Mouse (Mus musculus) urinary bladder, postnatal 14 days (tissue): Measurements from ENCODE around the gene Ttc22.

Experiments used
- DNase-seq: peaks from one replicate; pipeline ENCODE4 v3.0.0; 2021; ENCODE audit warnings: low spot score

Gene Ttc22

GRCm38 (mm10) chr4:106615637-106616036, 6.6 kb upstream of the Ttc22 start:
- no peak for DNase-seq

- DNase-seq: no peak
Measured at GRCm38 (mm10) chr4:106617056-106617455, 5.2 kb upstream of the Ttc22 start, which contains the start of gene Lexm. Gene Lexm (minus strand): TSS chr4:106617241.

- no peak for DNase-seq
Measured at GRCm38 (mm10) chr4:106618898-106619297, 3.3 kb upstream of the Ttc22 start.

- no peak for DNase-seq
Measured at GRCm38 (mm10) chr4:106621428-106621827, 804 bp upstream of the Ttc22 start.

- DNase-seq: no peak
Measured at GRCm38 (mm10) chr4:106622712-106623111, 480 bp downstream of the Ttc22 start.

GRCm38 (mm10) chr4:106624271-106624670, 2.0 kb downstream of the Ttc22 start:
- no peak for DNase-seq

- DNase-seq: no peak
Measured at GRCm38 (mm10) chr4:106627809-106628208, 5.6 kb downstream of the Ttc22 start.

- DNase-seq: peak; percentile 42
Measured at GRCm38 (mm10) chr4:106628650-106629360, 6.6 kb downstream of the Ttc22 start.

- peak; percentile 12 for DNase-seq
Measured at GRCm38 (mm10) chr4:106629374-106629773, 7.1 kb downstream of the Ttc22 start.

- peak; percentile 71 for DNase-seq
Measured at GRCm38 (mm10) chr4:106630333-106631220, 8.3 kb downstream of the Ttc22 start.

GRCm38 (mm10) chr4:106632313-106632712, 10.1 kb downstream of the Ttc22 start:
- no peak for DNase-seq

- peak; percentile 12 for DNase-seq
Measured at GRCm38 (mm10) chr4:106633281-106634085, 11.3 kb downstream of the Ttc22 start.

- no peak for DNase-seq
Measured at GRCm38 (mm10) chr4:106634086-106634479, 11.9 kb downstream of the Ttc22 start.

- no peak for DNase-seq
Measured at GRCm38 (mm10) chr4:106643483-106644217, 21.4 kb downstream of the Ttc22 start.

- no peak for DNase-seq
Measured at GRCm38 (mm10) chr4:106644218-106644610, 22.0 kb downstream of the Ttc22 start.

- DNase-seq: no peak
Measured at GRCm38 (mm10) chr4:106645797-106646196, 23.6 kb downstream of the Ttc22 start.

- no peak for DNase-seq
Measured at GRCm38 (mm10) chr4:106647137-106647536, 24.9 kb downstream of the Ttc22 start.

GRCm38 (mm10) chr4:106650833-106651527, 28.7 kb downstream of the Ttc22 start, which contains the start of gene Pars2:
Gene Pars2 (plus strand): TSS chr4:106651069.
- peak; percentile 97 for DNase-seq

- DNase-seq: no peak
Measured at GRCm38 (mm10) chr4:106652546-106652945, 30.3 kb downstream of the Ttc22 start.

- no peak for DNase-seq
Measured at GRCm38 (mm10) chr4:106653051-106653450, 30.8 kb downstream of the Ttc22 start.

GRCm38 (mm10) chr4:106655681-106656080, 33.4 kb downstream of the Ttc22 start:
- no peak for DNase-seq
